Mouse (Mus musculus) embryonic stem cell, embryonic (primary cell): ENCODE data around the gene Dnhd1.

ENCODE experiments used
- CTCF ChIA-PET, 4 experiments: fragments of 300-600 bp in 2 of 4; fragments of 350-600 bp in 2 of 4; sonication (Branson Sonifier 250); formaldehyde crosslinking; loops; one replicate each; lab custom pipeline; 2022; ENCODE audit warnings: inconsistent platforms in 2 of 4; lab: Charles Lee
- POLR2A ChIA-PET, 4 experiments: fragments of 300-600 bp in 2 of 4; fragments of 350-600 bp in 2 of 4; sonication (Branson Sonifier 250); formaldehyde crosslinking; loops; one replicate each; lab custom pipeline; 2022; ENCODE audit warnings: antibody characterized with exemption in 4 of 4, inconsistent platforms in 1 of 4; lab: Charles Lee

Gene Dnhd1

DNA sequence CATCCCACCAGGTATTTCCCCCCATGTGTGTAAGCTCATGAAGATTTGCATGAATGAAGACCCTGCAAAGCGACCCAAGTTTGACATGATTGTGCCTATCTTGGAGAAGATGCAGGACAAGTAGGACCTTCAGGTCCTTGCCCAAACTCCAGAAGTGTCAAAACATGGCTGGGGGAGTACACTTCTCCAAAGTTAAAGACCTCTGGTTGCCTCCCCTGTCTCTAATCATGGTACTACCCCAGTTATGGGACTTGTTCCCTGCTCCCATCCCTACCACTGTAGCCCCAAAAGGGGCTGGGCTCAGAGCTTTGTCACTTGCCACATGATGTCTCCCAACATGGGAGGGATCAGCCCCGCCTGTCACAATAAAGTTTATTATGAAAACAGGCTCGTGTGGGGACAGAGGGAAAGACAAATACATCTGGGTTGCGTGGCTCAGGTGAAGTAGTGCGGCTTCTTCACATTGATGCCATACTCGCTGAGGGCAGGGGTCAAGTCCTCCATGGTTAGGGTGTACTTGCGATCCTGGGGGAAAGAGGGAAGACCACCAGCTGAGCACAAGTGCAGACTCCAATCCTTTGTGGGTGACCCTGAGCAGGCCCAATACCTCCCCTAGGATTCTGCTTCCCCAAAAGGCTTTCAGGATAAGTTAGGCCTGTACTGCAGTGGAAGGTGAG is 92.0 kb downstream of the Dnhd1 start:
- POLR2A ChIA-PET, result interaction anchor here in 3 of 4 experiments (0.9 to 10.9 kb wide), 12 partner anchors 10 to 345 kb away, joined by 3 to 185 read pairs (median 15); partner anchors contain the start of genes Tpp1 (in 3 of the 3), Arfip2 (in 2 of the 3), Gm45799 (in 2 of the 3) and Mrpl17 (in 2 of the 3)
- CTCF ChIA-PET, result interaction anchor here in 2 of 4 experiments (1.3 to 1.8 kb wide), 2 partner anchors 9 to 67 kb away, joined by 3 to 5 read pairs; partner anchors contain the start of gene Tpp1 (in 1 of the 2)

DNA sequence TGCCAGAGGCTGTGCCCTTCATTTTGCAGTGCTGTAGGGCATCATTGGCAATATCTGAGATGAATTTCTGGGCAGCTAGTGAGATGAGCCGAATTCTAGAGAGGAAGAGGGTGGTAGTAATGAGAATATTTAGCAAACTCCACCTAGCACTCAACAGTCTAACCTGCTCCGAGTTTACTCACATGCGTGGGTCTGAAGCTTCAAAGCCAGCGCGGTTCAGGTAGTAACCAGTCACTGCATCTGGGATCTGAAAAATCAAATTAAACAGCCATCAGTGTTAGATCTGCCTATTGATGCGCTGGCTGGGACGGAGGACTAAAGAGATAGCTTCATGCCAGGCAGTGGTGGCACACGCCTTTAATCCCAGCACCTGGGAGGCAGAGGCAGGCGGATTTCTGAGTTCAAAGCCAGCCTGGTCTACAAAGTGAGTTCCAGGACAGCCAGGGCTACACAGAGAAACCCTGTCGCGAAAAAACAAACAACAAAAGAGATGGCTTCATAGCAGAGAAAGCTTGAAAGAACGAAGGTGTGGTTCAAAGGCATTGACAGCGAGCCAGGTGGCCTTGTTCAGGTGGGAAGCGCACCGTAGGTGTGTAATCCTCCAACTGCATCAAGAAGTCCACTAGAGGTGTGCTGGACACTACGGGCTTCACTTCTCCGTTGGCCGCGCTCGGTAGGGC is 92.8 kb downstream of the Dnhd1 start:
- POLR2A ChIA-PET, result interaction anchor here (0.9 to 10.9 kb wide), 29 partner anchors 7 to 346 kb away, joined by 3 to 185 read pairs (median 5); partner anchors contain the start of genes Mrpl17 (in 3 of the 4), Tpp1 (in 3 of the 4), Arfip2 (in 2 of the 4) and Gm45799 (in 2 of the 4)
- CTCF ChIA-PET, result interaction anchor here in 3 of 4 experiments (1.0 to 1.8 kb wide), 7 partner anchors 9 to 93 kb away, joined by 3 to 7 read pairs (median 4); partner anchors contain the start of genes Dnhd1 (in 2 of the 3), Mrpl17 (in 1 of the 3) and Tpp1 (in 1 of the 3)

DNA sequence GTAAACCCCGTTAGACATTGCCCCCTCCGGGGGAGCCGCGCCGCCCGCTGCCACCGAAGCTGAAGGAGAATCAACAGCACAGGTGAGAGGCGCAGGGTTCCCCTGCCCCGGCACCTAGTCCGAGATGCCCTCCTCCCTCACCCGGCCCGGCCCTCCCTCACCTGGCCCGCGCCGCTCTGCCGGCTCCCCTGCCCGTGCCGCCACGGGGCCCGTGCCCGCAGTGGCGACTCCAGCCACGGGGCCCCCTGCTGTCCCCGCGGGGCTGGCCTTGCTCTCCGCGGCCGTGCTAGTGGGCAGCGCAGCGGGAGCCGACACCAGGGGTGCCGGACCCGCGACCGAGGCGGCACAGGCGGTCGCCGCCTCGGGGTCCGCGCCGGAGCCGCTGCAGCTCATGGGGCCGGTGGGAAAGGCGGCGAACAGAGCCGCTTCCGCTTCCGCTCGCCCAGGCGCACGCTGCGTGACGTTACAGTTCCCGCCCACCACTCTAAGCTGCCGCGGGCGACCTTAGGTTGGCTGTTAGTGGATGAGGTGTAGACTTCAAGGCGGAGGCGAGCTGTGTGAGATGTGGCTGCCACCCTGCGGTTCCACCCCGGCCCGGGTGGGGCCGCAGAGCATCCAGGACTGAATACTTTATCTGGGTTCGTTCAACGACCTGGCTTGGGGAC is 93.4 kb downstream of the Dnhd1 start, which contains the start of gene Taf10:
Taf10 (minus strand) TSS at position 436 of the 665 bp plus-strand sequence.
- CTCF ChIA-PET, result interaction anchor here in 3 of 4 experiments (0.6 to 1.8 kb wide), 9 partner anchors 8 to 187 kb away, joined by 3 to 7 read pairs (median 4); partner anchors contain the start of genes Dnhd1 (in 3 of the 3), Mrpl17 (in 1 of the 3) and Tpp1 (in 1 of the 3)
- POLR2A ChIA-PET, result interaction anchor here (0.5 to 10.9 kb wide), 33 partner anchors 8 to 1436 kb away, joined by 3 to 185 read pairs (median 5); partner anchors contain the start of genes Mrpl17 (in 3 of the 4), Tpp1 (in 3 of the 4), Arfip2 (in 2 of the 4) and Gm45799 (in 2 of the 4)

DNA sequence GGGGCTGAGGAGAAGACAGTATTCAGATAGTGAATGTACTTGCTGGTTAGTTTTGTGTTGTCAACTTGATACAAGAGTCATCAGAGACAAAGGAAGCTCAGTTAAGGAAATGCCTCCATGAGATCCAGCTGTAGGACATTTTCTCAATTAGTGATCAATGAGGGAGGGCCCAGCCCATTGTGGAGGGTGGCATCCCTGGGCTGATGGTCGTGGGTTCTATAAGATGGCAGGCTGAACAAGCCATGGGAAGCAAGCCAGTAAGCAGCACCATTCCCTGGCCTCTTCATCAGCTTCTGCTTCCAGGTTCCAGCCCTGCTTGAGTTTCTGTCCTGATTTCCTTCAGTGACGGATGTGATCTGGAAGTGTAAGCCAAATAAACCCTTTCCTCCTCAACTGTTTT is 97.1 kb downstream of the Dnhd1 start:
- ChIA-PET CTCF (interaction anchor here in 1 of 4 experiments (0.6 kb wide), 1 partner anchor 20 kb away, joined by 4 read pairs; no protein-coding TSS in a partner anchor), POLR2A (interaction anchor here in 3 of 4 experiments (1.0 to 6.9 kb wide), 5 partner anchors 8 to 63 kb away, joined by 3 to 62 read pairs (median 4); partner anchors contain the start of genes Ilk (in 2 of the 3), Mrpl17 (in 1 of the 3) and Rrp8 (in 1 of the 3))

DNA sequence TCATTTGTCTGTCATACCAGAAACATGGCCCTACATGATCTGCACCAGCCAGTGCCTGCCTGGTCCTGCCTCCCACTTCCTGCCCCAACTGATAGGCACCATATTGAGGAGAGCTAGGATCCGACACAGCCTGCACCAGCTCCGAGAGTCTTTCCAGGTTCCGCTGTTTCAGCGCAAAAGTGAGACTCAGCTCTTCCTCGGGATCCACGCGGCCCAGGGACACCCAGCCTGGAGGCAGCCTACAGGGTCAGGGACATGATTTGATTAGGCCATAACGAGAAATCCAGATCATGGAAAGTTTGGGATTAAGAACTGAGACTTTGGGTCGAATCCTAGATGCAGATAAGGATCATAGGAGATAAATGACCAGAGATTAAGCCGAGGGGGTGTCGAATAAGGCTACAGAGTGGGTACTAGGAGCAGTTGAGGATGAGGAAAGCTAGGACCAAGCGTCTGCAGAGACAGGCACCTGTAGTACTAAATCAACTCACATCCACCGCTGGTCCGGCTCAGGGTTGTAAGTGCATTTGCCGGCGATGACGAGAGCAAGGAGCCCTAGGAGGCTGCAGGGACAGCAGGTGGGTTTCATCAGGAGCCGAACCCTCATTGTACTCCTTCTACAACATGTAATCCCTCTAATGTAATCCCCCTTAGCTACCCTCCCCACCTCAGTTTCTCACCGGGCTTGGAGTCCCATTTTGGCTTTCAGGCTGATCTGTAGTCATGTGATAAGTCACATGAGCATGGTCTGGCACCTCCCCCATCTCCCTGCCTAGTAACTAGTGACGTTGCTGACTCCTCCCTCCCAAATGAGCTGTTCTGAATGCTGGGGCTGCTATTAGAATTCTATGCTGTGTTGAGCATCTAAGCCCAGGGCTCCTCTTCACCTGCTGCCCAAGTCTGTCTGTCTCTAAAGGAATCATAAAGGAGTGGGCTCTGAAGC is 101.1 kb downstream of the Dnhd1 start, which contains the start of gene Tpp1:
Tpp1 (minus strand) TSS at position 745 of the 943 bp plus-strand sequence.
- ChIA-PET POLR2A (interaction anchor here (0.6 to 9.5 kb wide), 57 partner anchors 8 to 1457 kb away, joined by 3 to 185 read pairs (median 5); partner anchors contain the start of genes Ilk (in 4 of the 4), Fam160a2 (in 3 of the 4), Mrpl17 (in 3 of the 4) and Rrp8 (in 3 of the 4)), CTCF (interaction anchor here in 3 of 4 experiments (0.7 to 2.4 kb wide), 6 partner anchors 9 to 101 kb away, joined by 3 to 10 read pairs (median 4); partner anchors contain the start of gene Dnhd1 (in 3 of the 3))

DNA sequence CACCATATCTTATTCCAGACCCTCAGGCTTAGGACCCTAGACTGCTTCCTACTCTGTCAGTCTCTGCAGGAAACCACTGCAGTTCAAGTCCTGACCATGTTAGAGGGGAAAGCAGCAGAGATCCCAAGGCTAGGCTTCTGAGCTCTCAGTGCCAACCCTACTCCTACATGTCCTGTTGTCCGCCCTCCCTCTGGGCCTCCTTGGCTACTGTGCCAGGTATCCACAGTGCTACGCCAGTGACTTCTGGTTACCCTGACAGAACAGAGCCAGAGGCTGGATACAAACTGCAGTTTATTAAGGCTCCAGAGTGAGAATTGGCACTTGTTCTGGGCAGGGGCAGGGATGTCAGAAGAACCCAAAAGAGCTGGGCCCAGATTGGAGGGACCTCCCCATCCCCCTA is 102.1 kb downstream of the Dnhd1 start:
- POLR2A ChIA-PET, result interaction anchor here (0.6 to 9.5 kb wide), 50 partner anchors 9 to 1457 kb away, joined by 3 to 185 read pairs (median 6); partner anchors contain the start of genes Ilk (in 4 of the 4), Taf10 (in 4 of the 4), Mrpl17 (in 3 of the 4) and Rrp8 (in 3 of the 4)
- CTCF ChIA-PET, result interaction anchor here (0.7 to 2.4 kb wide), 8 partner anchors 9 to 353 kb away, joined by 3 to 10 read pairs (median 4); partner anchors contain the start of genes Dnhd1 (in 3 of the 4) and Fam160a2 (in 1 of the 4)

DNA sequence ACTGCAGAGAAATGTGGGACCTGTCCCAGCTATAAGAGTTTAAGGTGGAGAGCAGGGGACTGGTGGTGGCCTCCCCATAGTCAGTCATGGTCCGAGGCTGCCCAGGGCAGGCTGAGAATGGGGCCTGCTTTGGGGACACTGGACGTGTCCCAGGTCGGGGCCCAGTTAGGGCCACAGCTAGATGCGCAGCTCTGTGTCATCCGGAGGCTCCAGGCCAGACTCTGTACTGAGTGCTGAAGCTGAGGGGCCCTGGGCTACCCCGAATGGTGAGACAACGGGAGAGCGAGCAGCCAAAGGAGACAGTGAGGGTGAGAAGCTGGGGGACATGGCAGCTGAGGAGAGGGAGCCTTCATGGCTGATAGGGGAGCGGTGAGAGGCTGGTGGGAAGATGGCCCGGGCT is 102.7 kb downstream of the Dnhd1 start:
- ChIA-PET POLR2A (interaction anchor here (1.0 to 9.5 kb wide), 23 partner anchors 9 to 353 kb away, joined by 3 to 185 read pairs (median 13); partner anchors contain the start of genes Taf10 (in 4 of the 4), Ilk (in 3 of the 4), Rrp8 (in 3 of the 4) and Mrpl17 (in 2 of the 4)), CTCF (interaction anchor here in 3 of 4 experiments (0.8 to 2.2 kb wide), 5 partner anchors 8 to 354 kb away, joined by 3 to 8 read pairs (median 4); partner anchors contain the start of genes Fam160a2 (in 1 of the 3) and Mrpl17 (in 1 of the 3))

DNA sequence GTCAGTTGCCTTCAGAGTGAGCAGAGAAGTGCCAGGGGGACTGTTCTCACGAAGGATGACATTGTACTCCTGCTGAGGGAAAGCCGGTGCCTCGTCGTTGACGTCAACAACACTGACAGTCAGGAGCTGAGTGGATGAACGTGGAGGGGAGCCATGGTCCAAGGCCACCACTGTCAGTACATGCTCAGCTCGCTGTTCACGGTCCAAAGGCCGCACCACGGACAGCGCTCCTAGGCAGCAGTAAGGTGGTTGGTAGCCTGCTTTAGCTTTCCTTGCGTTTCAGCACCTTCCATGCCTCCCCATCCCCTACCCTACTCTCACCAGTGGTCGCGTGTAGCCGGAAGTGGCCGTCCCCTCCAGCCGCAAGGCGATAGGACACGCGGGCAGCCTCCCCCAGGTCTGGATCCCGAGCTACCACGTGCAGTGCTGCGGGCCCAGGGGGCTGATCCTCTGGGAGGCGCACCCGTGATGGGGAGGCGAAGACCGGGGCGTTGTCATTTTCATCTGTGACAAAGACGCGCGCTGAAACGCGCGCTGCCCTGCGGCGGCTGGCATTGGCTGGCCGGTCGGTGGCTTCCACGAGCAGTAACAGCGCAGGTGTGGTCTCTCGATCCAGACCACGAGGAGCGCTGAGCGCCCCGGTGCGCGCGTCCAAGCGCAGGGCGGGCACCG is 111.3 kb downstream of the Dnhd1 start:
- ChIA-PET POLR2A (interaction anchor here (0.5 to 4.1 kb wide), 22 partner anchors 8 to 213 kb away, joined by 3 to 35 read pairs (median 4); partner anchors contain the start of genes Tpp1 (in 4 of the 4), Taf10 (in 3 of the 4), Dnhd1 (in 2 of the 4) and Mrpl17 (in 2 of the 4)), CTCF (interaction anchor here in 2 of 4 experiments (1.1 to 1.4 kb wide), 3 partner anchors 9 to 111 kb away, joined by 3 to 4 read pairs (median 3); partner anchors contain the start of genes Dnhd1 (in 1 of the 2), Mrpl17 (in 1 of the 2) and Tpp1 (in 1 of the 2))

DNA sequence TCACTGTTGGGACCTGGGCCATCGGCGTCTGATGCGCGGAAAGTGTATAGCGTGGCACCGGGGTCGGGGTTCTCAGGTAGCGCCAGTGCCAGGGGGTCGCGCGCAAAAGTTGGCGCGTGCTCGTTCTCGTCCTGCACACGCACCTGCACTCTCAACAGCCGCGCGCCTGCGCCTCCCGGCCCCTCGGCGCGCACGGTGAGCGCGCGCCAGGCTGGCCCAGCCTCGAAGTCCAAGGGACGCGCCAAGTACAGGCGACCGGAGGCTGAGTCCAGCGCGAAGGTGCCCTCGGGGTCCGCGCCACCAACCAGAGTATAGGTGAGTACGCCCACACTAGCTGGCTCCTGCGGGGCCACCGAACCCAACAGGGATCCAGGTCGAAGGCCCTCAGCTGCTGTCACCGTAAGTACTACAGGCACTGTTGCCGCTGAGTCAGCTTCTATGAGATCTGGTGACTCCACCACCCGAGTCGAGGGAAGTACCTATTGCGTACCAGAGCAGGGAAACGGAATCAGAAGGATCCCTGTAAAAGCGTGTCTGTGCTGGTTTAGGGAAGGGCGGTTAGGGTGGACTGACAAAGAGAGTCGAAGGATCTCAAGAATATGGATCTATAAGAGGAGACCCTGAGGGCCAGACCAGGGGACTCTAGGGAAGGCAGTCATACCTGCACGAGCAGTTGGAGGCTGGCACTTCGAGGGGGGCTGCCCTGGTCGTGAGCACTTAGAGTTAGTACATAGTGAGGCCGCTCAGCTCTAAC is 112.1 kb downstream of the Dnhd1 start:
- ChIA-PET POLR2A (interaction anchor here (0.7 to 4.1 kb wide), 14 partner anchors 9 to 112 kb away, joined by 3 to 35 read pairs (median 4); partner anchors contain the start of genes Tpp1 (in 4 of the 4), Mrpl17 (in 2 of the 4), Taf10 (in 2 of the 4) and Dnhd1 (in 1 of the 4)), CTCF (interaction anchor here in 2 of 4 experiments (1.4 kb wide), 2 partner anchors 48 to 112 kb away, joined by 3 read pairs; partner anchors contain the start of genes Dnhd1 (in 1 of the 2) and Mrpl17 (in 1 of the 2))

DNA sequence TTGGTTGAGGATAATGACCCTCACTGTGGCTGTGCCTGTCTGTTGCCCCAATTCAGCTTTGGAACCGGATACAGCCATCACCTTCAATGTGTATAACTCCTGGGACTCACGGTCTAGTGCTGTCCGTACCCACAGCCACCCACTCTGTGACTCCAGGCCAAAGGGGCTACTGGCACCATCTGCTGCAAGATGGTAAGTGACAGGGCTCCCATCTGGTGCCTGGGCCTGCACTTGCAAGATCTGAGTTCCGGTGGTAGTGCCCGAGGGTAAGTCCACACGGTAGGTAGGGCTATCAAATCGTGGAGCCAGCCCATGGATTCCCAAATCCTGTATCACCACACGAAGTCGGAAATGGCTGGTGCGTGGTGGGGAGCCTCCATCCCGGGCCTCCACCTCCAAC is 113.7 kb downstream of the Dnhd1 start:
- CTCF ChIA-PET, result no interaction called here
- POLR2A ChIA-PET, result interaction anchor here in 2 of 4 experiments (1.0 to 4.1 kb wide), 2 partner anchors 13 to 20 kb away, joined by 3 to 35 read pairs; partner anchors contain the start of genes Taf10 (in 1 of the 2) and Tpp1 (in 1 of the 2)

DNA sequence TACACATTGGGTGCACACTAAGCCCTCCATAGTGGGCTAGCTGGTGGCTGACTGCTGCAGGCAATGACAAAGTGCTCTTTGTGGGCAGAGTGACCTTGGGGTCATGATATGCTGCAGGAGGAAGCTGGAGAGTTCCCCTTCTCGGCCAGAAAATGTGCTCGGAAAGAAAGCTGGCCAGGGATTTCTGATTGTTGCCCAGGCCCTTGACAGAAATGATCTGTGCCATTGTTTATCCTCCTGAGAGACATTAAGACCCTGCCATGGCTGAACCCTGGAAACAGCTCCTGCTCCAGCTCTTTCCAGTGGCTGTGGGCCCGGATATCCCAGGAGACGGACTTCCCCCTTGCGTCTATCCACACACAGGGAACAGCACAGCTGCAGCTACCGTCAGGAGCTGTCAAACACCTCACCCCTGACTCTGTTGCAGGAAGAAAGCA is 117.1 kb downstream of the Dnhd1 start:
- ChIA-PET POLR2A (interaction anchor here in 1 of 4 experiments (1.3 kb wide), 1 partner anchor 15 kb away, joined by 5 read pairs; the partner anchor contains the start of gene Tpp1), CTCF (no interaction called here)

DNA sequence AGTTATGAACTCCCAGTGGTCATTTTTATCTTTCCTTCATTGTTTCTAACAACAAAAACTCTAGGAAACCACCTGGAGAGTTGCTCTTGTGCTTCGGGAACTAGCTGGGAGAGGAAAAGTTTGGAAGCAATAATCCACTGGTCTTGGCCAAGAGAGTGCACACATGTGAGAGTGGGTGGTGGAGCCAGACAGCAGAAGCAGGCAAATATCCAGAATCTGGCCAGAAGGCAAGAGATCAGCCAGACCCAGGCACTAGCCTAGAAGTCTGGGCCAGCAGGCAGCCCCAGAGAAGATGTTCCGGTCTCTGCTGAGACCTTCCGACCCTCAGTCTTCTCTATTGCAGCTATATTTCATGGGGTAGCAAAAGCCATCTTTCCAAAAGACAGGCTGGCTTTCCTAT is 119.3 kb downstream of the Dnhd1 start:
- ChIA-PET POLR2A (interaction anchor here in 1 of 4 experiments (0.8 kb wide), 1 partner anchor 8 kb away, joined by 3 read pairs; no protein-coding TSS in a partner anchor), CTCF (no interaction called here)
